Mouse (Mus musculus) heart, postnatal 25 days (tissue): ENCODE results near the gene Rad1. TPM values are rescaled to one million over a fixed set of nuclear protein-coding genes. Genes with fewer than 3 reads are reported as not detected.
"Not testable (repeated sequence)": the region's sequence is repeated elsewhere in the genome, so short reads cannot be mapped to it uniquely, and the experiment has no call there.

Experiments used
- DNase-seq: peaks from one replicate; pipeline ENCODE4 v3.0.0; 2022; ENCODE audit warnings: low spot score
- intact Hi-C: fragments of 180-260 bp; cut with DNase I; formaldehyde crosslinking; loops from one replicate; pipeline ENCODE4 v1.15.1; 2025
- total RNA-seq, 2 experiments: library from RNA; stranded (reverse); gene quantifications; 2 replicates each; pipeline ENCODE4 v1.2.3; 2021

The Rad1 gene
- total RNA-seq: 1 to 10 TPM; 6.7 to 8.2 TPM

DNA sequence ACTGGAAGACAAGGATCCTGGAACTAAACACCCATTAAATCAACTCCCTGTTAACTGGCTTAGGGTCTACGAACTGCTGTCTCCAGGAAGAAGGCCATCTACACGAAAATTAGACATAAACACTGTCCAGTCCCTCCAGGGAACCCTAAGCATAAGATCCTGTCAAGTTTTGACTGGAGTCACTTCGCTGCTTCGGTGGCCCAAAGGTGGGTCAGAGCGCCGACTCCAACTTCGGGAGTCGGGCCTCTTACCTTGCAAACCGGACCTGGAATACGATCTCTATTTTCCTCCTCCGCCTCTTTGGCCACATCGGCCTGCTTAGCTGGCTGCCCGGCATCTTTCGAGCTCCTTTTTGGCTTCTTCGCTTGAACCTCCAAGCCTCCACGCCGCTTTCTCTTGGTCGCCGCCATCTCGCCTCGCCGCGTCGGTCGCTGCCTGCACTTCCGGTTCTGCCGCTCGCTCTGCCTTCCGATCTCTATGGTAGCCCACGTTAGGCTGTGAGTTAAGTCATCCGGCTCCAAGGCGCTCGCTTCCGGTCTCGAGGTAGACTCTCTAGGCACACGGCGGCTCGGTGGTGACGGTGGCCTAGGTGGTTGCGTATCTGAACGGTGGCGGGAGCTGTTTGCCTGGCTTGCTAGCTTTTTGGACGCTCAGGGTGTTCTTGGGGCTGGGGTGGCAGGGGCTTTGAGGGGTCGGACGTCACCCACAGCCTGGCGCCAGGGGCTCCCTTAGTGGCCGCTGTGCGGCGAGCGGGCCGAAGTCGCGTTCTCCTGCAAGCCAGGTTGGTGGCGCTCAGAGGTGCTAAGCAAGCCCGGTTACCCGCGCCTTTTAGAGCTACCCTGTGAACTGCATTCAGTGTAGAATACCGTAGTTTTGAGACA is at the start of gene Rad1, which contains the start of gene Brix1:
TSS of gene Rad1 (plus strand) at position 535 of the 881 bp plus-strand sequence.
TSS of gene Brix1 (minus strand) at position 464 of the 881 bp plus-strand sequence.
- intact Hi-C loops: loop anchor here (2.0 to 10.0 kb wide), 2 partner anchors 15 to 499 kb away; partner anchors contain the start of genes Amacr and Dnajc21
- peak; percentile 85 for DNase-seq

DNA sequence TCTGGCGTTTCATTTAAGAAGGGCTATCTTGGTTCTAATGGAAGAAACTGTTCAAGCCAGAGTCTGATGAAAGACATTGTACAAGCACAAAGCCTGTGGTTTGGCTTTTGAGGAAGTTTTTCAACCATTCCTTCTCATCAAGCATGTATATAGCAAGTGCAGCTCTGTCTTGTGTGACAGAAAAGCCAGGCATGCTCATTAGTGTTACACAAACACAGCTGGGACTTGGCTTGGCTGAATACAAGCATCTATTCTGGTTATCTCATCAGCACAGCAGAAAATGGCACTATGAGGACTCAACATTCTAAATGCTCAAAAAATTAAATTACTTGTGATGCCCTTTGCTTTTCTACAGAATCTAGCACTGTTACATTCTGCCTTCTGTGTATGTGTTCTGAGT is 48.9 kb upstream of the Rad1 start:
- DNase-seq: no peak
- intact Hi-C loops: no loop called here

DNA sequence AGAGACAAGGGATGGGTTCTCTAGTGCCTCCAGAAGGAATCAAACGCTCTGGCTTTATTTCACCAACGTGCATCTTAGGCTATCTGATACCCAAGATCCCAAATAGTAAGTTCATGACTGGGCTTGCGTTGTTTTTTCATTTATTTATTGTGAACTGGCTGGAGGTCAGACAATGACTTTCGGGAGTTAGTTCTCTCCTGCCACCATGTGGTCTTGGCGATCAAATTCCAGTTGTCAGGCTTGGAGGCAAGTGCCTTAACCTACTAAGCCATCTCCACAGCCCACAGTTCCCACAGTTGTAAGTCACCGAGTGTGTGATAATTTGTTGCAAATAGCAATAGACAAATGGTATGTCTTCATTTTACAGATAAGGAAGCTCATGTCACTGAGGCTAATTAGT is 45.9 kb upstream of the Rad1 start:
- intact Hi-C loops: no loop called here
- DNase-seq: no peak

DNA sequence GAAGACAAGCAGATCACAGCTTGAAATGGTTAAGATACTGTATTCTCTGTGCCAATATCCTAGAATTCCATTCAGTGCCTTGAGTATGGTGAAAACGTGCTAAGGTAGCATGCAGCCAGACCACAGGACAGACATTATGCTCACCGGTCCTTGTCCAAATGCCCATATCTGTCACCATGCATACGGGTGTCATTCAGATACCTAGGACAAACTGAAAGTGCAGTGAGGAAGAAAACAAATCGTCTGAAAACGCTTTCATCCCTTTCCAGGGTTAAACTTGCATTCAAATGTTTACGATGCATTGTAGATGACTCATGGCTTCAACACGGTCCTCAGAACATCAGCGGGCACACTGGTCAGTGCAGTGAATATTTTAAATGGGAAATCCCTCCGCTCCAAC is 44.3 kb upstream of the Rad1 start:
- no peak for DNase-seq
- intact Hi-C loops: no loop called here

DNA sequence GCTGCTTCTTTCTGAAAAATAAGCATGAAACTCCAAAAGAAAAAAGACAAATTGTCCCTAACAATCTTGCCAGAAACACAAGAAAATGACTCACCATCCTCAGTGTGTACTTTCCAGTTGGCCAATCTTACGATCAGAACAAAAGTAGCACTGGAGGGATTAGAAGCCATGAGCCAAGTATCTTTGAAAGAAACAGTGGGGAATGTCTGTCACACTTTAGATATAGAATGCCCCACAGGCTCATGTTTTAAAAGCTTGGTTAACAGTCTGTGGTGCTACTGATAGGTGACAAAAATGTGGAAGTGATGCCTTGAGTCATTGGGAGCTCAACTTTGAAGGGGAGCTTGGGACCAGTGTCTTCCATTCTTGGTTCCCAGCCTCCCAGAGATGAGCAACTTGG is 43.5 kb upstream of the Rad1 start:
- no peak for DNase-seq
- intact Hi-C loops: no loop called here

DNA sequence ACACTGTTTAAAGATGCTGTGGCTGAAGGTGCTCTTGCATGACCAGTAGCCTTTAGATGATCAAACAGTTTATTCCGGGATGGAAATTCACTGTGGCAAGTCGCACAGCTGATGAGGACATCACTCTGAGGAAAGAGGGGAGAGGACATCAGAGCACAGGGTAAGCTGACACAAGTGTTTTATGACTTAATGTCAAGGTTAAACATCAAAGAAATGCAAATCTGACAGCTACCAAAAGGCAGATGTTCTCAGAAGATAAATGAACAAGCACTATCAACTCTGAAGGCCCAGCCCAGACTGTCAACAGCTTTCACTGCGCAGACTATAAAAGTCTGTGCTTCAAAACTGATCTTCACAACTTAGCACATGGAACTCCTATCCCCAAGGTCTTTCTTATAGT is 38.7 kb upstream of the Rad1 start:
- intact Hi-C loops: no loop called here
- DNase-seq: no peak

DNA sequence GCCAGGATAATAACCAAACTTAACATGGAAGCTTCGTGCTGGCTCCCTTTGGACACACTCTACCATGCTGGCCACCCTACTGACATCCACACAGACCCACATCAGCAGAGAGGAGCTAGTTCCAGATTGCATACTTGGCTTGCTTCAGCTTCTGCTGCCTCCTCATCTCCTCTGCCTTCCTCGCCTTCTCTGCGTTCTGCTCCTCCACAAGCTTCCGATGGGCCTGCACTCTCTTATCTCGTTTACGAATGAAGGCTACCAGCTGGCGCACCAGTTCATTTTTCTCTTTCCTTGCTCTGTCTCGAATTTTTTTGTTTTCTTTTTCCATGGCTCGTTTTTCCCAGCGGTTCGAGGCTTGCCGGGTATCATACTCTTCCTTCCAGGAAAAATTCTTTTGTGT is 24.8 kb upstream of the Rad1 start:
- DNase-seq: peak; percentile 3

DNA sequence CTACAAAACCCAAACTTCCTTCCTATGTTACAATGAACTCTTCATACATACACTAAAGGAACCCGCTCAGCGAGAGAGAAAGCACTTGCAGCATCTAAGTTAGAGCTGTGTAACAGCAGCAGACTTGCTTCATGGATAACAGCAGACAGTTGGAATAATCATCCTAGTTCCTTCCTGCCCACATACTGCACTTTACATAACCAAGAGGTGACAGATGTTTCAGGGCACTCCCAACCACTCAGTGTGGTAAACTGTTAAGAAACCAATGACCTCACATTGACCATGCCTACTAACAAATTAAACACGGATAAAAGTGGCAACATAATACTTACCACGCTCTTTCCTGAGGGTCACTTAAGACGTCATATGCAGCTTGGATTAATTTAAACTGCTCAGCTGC is 22.3 kb upstream of the Rad1 start:
- intact Hi-C loops: no loop called here
- DNase-seq: no peak

More for the DNA sequence above, 24.8 kb upstream of the Rad1 start:
- intact Hi-C loops: no loop called here

DNA sequence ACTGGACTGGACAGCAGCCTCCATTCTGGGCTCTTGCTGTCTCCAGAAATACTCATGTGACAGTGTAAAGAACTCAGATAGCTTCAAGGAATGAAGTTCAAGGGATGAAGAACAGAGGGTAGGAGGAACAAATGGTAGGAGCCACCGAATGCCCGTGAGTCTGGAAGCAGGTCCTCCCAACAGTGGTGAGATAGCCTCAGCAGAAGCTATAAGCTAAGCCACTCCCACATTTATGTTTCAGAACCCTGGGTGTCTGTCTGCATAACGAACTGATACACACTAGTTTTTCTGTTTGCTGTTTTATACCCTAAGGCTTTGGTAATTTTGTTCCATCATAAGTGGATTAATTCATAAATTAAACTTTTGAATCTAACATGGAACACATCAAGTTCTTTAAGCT is 21.1 kb upstream of the Rad1 start:
- no peak for DNase-seq
- intact Hi-C loops: no loop called here

DNA sequence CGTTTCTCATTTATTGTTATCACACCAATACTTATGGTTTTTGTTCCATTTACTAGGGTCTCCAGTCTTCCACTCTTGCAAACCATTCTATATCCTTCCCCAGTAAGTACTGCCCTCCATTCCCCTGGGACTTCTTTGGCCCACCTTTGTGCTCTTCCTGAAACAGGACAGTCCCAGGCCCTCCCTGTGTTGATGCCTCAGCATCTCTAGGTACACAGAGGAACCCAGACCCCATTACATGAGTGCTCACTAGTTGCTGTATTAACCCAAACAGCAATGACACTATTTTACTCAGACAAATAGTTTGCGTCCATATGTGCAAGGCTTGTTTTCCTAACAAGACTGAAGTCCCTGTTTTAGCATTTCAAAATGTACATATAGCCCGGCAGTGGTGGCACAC is 17.1 kb upstream of the Rad1 start:
- intact Hi-C loops: no loop called here
- DNase-seq: no peak

DNA sequence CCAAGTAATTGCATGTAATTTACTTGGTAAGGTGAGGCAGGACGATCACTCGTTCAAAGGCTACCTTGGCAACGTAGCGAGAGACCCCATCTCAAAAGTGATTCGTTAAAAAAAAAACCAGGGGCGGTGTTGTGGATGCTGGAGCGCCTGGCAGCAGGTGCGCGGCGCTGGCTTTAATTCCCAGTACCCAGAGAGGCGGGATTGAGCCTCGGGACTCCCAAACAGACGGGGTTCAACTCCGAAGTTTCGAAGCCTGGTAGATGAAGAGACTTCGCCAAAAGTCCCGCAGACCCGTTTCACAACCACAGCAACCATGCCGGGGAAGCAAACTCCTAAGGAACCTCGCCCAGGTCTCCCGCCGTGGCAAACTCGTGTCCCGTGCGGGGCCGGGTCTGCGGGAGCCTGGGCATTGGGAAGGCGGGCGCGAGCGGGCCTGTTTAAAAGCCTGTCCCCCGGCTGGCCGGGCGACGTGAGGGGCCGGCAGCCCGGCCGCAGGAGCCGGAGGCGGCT is 16.1 kb upstream of the Rad1 start:
- DNase-seq: no peak
- intact Hi-C loops: loop anchor here (2.0 kb wide), 1 partner anchor 15 kb away; the partner anchor contains the start of gene Brix1

DNA sequence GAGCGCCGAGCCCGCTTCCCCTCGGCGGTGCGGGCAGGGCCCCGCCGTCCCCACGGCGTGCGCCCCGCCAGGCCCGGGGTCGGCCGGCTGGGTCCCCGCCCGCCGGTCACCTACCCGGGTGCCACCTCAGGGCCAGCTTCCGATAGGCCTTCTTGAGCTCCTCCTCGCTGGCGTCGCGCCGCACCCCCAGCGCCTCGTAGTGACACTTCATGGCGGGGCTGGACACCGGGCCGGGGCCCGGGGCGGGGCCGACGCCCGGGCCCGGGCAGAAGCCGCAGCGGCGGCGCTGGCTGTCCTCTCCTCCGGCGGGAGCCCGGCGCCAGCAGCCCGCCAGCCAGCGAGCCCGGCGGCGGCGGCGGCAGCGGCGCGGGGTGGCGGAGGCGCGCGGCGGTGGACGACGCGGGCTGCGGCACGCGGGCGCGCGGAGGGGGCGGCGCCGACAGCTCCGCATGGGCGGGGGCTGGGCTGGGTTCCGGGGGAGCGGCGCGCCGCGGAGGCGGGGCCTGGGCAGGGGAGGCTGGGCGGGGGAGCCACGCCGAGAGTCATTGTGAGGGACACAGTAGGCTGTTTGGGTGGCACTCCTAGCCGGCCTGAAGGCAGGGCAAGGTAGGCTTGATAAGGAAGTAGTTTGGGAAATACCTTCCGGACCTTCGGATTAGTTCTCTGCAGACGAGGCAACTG is 15.5 kb upstream of the Rad1 start, which contains the start of gene Dnajc21:
TSS of gene Dnajc21 (minus strand) at position 366 of the 681 bp plus-strand sequence.
- intact Hi-C loops: loop anchor here (2.0 kb wide), 1 partner anchor 15 kb away; the partner anchor contains the start of gene Brix1
- DNase-seq: peak; percentile 85

DNA sequence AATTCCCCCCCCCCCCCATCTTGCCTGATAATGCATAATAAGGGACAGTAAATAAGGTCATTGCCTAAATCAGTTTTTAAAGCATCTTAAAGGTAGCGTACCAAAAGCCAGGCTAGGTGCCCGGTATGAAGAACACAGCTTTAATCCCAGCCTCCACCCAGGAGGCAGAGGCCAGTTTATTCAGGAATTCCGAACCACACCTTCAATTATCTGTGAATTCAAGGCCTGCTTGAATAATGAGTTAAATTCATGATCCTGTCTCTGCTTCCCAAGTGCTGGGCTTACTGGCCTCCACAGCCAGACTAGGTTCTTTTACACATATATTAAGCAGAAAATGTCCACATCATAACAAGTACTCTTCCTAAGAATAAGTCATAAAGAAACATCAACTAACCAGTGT is 14.9 kb upstream of the Rad1 start:
- intact Hi-C loops: loop anchor here (2.0 kb wide), 1 partner anchor 14 kb away; the partner anchor contains the start of gene Brix1
- no peak for DNase-seq

DNA sequence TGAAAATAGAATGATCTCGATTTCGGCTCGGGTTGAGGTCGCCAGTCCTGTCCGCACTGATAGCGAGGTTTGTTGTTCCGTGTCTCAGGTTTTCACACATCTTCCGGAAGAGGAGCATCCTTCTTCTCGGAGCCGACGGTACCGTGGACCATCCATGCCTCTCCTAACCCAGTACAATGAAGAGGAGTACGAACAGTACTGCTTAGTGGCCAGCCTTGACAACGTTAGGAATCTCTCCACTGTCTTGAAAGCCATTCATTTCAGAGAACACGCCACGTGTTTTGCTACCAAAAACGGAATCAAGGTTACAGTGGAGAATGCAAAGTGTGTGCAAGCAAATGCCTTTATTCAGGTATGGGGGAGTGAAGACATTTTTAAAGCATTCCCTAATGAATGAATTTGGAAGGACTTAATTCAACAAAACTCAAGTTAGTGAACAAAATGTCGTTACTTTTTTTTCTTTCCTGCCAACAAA is 584 bp downstream of the Rad1 start:
- intact Hi-C loops: loop anchor here (10.0 kb wide), 1 partner anchor 498 kb away; the partner anchor contains the start of gene Amacr
- DNase-seq: no peak

DNA sequence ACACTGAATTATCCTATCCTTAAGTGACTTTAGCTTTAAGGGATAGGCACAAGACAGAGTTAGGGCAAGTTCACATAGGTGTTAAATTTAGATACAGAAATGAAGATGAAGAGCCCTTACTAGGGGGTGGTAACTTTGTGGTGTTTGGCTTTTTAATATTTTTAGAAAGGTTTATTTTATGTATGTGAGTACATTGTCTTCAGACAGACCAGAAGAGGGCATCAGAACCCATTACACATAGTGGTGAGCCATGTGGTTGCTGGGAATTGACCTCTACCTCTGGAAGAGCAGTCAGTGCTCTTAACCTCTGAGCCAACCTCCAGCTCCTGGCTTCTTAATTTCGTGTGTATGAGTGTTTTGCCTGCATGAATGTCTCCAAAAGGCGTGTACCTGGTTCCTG is 1.4 kb downstream of the Rad1 start:
- intact Hi-C loops: loop anchor here (10.0 kb wide), 1 partner anchor 498 kb away; the partner anchor contains the start of gene Amacr
- DNase-seq: no peak

DNA sequence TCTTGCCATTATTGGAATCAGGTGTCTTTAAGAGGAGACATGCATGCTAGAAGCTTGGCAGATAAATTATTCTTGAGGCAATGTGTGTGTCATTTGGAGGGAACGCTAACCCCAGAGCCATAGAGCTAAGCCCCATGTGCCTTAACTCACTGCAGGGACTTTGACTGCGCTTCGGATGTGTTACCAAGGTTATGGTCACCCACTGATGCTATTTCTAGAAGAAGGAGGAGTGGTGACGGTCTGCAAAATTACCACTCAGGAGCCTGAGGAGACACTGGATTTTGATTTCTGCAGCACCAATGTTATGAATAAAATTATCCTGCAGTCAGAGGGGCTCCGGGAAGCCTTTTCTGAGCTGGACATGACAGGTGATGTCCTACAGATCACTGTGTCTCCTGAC is 4.3 kb downstream of the Rad1 start:
- intact Hi-C loops: no loop called here
- DNase-seq: no peak

DNA sequence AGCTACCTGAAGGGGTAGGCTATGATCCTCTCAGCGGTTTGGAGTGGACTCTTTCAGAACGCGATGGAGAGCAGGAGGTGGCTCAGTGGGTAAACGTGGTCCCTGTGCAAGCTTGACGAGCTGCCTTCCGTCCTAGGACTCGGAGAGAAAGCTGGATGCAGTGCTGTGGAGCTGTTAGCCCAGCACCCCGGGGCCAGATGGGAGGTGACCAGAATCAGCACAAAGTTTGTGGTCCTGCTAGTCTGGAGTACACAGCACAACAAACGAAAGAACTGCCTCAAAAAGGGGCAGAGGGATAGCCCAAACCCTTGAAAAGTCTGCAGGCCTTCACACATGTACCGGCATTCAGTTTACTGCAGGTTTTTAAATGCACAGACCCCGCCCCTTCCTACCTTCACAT is 10.1 kb downstream of the Rad1 start:
- DNase-seq: no peak
- intact Hi-C loops: no loop called here

DNA sequence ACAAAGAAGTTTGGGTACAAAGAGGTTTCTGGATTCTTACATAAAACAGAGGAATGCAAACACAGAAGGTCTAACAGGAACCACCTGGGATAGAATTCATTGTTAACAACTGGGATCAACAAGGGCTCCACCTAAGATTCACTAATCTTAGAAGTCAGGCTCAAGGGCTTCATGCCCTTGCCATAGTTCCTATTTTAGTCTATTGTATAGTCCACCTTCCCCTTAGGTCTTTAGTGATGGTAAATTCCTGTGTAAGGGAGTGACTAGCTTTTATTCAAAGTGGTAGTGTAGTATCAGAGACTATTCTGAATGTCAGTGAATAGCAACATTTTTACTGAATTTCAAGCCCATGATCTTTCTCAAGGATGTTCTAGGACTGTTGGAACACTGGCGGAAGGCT is 10.9 kb downstream of the Rad1 start:
- DNase-seq, intact Hi-C loops: not testable (repeated sequence)

DNA sequence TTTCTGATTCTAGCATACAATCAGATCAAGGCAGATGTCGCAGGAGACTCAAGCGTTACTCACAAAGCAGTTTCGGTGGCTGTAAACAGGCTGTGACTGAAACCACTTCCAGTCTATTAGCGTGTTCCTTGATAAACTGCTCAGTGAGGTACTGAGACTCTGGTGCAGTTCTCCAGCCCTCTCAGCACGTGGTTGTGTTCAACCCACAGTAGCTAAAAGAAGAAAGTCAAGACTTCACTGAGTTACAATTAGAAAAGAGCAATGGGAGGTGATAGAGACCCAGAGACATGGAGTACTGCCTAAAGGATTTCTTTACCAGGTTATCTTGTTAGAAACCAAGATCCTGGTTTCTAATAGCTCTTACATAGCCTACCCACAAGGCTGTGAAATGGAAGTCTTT is 13.8 kb downstream of the Rad1 start:
- DNase-seq: no peak
- intact Hi-C loops: no loop called here

DNA sequence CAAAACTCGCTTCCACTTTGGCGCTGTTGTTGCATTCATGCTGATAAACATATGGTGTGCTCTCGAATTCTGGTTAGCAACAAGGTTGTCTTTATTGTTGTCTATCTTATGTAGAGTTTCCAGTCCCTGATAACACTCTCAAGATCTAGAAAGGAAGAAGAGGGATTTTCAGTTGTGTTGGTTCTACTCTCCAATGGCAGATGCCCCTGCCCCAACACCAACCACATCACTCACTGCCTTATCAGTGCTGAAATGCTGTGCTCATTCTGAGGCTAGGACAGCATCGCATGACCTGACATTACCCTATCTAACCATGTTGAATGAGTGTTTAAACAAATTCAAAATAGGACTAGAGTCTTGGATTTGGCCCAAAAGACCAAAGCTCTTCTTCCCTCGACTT is 14.2 kb downstream of the Rad1 start:
- no peak for DNase-seq
- intact Hi-C loops: loop anchor here (2.0 to 5.0 kb wide), 2 partner anchors 83 to 212 kb away; partner anchors contain the start of gene Rai14
